Mouse (Mus musculus): ENCODE data around the gene Cap1.
A peak's percentile ranks its signal among the peaks of the same experiment; 100 is the strongest.

DNA sequence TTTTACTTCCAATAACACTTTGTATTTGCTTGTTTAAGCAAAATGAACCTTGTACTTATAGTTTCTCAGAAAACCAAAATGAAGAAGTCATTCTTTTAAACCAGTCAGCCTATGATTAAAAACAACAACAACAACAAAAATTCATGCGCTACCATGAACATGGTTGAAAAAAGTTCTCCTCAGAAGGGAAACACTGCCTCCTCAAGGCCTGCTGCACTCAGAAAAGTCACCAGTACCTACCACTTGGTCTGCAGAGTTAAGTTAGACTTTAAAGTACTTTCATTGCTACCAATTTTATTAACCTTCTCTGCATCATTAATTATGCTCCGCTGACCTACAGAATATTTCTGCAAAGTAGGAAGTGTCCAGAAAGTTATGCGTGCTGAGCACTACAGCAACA lies 2.6 kb downstream of the Cap1 start:
- TF ChIP-seq CTCF (IDR thresholded peaks at IDR 0.05; ENCODE audit: extremely low read depth, insufficient read depth, low read length) (0 out of 2 replicates have a peak, but pooled peaks have one; percentile 25), POLR2A (IDR thresholded peaks at IDR 0.05; ENCODE audit: extremely low read depth, insufficient read depth, low read length) (no peak)
